Mouse (Mus musculus): ENCODE data around the gene Serhl.

DNA sequence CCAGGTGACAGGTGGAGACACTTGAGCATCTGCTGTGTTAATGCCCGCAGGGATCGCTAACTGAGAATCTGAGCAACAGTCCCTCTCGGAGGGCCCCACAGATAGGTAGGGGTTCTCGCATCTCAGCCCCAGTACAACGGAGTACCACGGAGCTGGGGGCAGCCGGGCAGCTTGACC lies at the start of gene Serhl:
- TF ChIP-seq CTCF (IDR thresholded peaks at IDR 0.05; ENCODE audit: borderline replicate concordance, insufficient read depth, low read depth, low read length) = no peak
- TF ChIP-seq POLR2A (IDR thresholded peaks at IDR 0.05; ENCODE audit: borderline replicate concordance, insufficient read depth, low read length) = no peak
